Mouse (Mus musculus) spleen, adult 2 months (tissue): ENCODE data around the gene Hk1.
"Not testable (repeated sequence)": the region's sequence is repeated elsewhere in the genome, so short reads cannot be mapped to it uniquely, and the experiment has no call there.

Experiments used
- CTCF ChIP-seq: fragments of 200-500 bp; IDR thresholded peaks from 2 replicates; pipeline ENCODE4 v1.5.1; 2011; ENCODE audit warnings: mild to moderate bottlenecking, inconsistent platforms; ENCODE audit not compliant: insufficient read depth, insufficient read length, insufficient replicate concordance; ENCODE audit errors: extremely low read depth
- POLR2A ChIP-seq: fragments of 200-500 bp; IDR thresholded peaks from 2 replicates; pipeline ENCODE4 v1.6.1; 2011; ENCODE audit warnings: low read depth, low read length, inconsistent platforms

DNA sequence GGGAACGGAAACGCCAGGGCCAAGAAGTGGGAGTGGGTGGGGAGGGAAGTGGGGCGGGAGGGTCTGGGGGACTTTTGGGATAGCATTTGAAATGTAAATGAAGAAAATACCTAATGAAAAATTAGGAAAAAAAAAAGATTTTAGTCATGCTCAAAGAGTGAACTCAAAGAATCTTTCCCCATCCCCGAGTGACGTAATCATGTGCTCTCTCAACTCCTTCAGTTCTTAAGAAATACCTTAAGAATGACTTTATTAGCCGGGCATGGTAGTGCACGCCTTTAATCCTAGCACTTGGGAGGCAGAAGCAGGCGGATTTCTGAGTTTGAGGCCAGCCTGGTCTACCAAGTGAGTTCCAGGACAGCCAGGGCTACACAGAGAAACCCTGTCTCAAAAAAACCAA, 56.9 kb downstream of the Hk1 start:
- TF ChIP-seq POLR2A, CTCF: not testable (repeated sequence)
